Mouse (Mus musculus) neural tube, embryonic 12.5 days (tissue): ENCODE results near the gene Sgcd. TPM values are rescaled to one million over a fixed set of nuclear protein-coding genes. Genes with fewer than 3 reads are reported as not detected.

Experiments
- ATAC-seq: fragments of 200-750 bp; cut with Nextera tagmentation; 2 replicates; pipeline ENCODE4 v1.8.0; 2017; ENCODE audit warnings: low read depth, mild to moderate bottlenecking, moderate TSS enrichment, moderate library complexity; ENCODE audit not compliant: low FRiP score
- H3K27ac ChIP-seq: fragments of 300-500 bp; sonication (generic); 2 replicates; pipeline ENCODE4 v1.5.1; 2016
- H3K27me3 ChIP-seq: fragments of 300-500 bp; sonication (generic); replicated peaks from 2 replicates; pipeline ENCODE4 v1.6.1; 2016; ENCODE audit warnings: mild to moderate bottlenecking
- H3K36me3 ChIP-seq: fragments of 300-500 bp; sonication (generic); 2 replicates; pipeline ENCODE4 v1.6.1; 2016; ENCODE audit warnings: mild to moderate bottlenecking
- H3K4me1 ChIP-seq: fragments of 300-500 bp; sonication (generic); 2 replicates; pipeline ENCODE4 v1.6.1; 2016
- H3K4me2 ChIP-seq: fragments of 300-500 bp; sonication (generic); replicated peaks from 2 replicates; pipeline ENCODE4 v1.6.1; 2016; ENCODE audit warnings: mild to moderate bottlenecking
- H3K4me3 ChIP-seq: fragments of 300-500 bp; sonication (generic); 2 replicates; pipeline ENCODE4 v1.5.1; 2016
- H3K9ac ChIP-seq: fragments of 300-500 bp; sonication (generic); 2 replicates; pipeline ENCODE4 v1.6.1; 2016; ENCODE audit warnings: mild to moderate bottlenecking
- H3K9me3 ChIP-seq: fragments of 300-500 bp; sonication (generic); 2 replicates; pipeline ENCODE4 v1.6.1; 2016; ENCODE audit warnings: mild to moderate bottlenecking
- WGBS: fragments of 180-500 bp; shearing (Covaris S2); methylation state at CpG from one replicate; pipeline ENCODE4 v1.1.7; 2016; 5-methylcytosine and 5-hydroxymethylcytosine counted together
- polyA plus RNA-seq: library from polyadenylated mRNA; unstranded; fragments of >200 nt; fragmentation: Nextera tagmentation; extraction: Ambion mirVana; gene quantifications from 2 replicates; pipeline ENCODE4 v1.2.1, GENCODE M21; 2016

Sgcd gene
- polyA plus RNA-seq, 1 experiment from 2014 or later = 2.6 TPM

DNA sequence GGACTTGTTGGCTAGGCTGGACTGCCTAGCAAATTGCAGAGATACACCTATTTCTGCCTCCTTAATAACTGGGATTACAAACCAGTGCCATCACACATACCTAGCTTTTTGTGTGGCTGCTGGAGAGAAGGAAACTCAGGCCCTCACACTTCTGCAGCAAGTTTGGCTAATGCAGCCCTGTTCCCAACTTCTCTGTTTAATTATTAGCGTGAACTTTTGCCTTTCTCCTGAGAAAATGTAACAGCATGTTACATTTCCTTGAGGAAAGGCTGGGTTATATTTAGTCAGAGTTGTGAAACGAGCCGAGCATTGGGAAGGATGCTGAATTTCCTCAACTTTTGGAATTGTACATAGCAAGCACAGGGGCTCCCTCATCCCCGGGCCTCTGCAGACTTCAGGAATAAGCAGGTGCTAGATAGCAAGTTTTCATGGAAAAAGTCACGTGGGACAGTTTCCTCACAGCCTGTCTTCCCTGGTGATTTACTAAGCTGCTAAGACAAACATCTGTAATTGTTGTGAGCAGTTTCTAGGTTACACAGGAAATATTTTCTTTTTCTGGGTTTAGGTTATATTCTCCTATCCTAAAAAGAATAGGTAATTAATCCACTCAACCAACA, 895.4 kb downstream of the Sgcd start:
- no peak for ATAC-seq
- Histone ChIP-seq H3K27ac (no peak overlapping the region), H3K9ac (no peak overlapping the region), H3K4me2 (no peak overlapping the region), H3K9me3 (no peaks in the 10 kb centered on the region), H3K36me3 (no peaks in the 10 kb centered on the region), H3K4me1 (no peaks in the 10 kb centered on the region), H3K27me3 (no peaks in the 10 kb centered on the region), H3K4me3 (no peak overlapping the region)
- WGBS = 85% methylated on average over 5 of the region's 5 CpGs

DNA sequence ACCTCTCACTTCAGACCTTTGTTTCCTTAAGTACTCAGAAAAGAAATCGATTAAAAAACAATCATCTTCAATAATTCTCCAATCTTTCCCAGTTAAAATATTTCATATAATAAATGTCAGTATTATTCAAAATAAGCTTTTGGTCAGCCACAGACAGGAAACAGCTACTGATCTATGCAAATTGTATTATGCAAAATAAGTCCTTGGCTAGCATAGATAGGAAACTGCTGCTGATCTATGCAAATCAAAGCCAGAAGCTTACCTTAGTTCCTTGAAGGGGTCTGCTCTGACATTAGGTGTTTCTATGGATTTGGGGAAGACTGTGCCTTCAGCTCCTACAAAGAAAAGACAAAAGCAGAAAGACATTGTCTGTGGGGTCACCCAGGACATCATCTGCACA, 906.3 kb downstream of the Sgcd start:
- Histone ChIP-seq H3K9ac (no peak overlapping the region), H3K36me3 (no peaks in the 10 kb centered on the region), H3K27ac (no peak overlapping the region), H3K9me3 (no peaks in the 10 kb centered on the region), H3K4me3 (no peak overlapping the region), H3K27me3 (no peaks in the 10 kb centered on the region), H3K4me2 (no peak overlapping the region), H3K4me1 (no peaks in the 10 kb centered on the region)
- 93% methylated on average over 1 of the region's 1 CpGs for WGBS
- no peak for ATAC-seq

DNA sequence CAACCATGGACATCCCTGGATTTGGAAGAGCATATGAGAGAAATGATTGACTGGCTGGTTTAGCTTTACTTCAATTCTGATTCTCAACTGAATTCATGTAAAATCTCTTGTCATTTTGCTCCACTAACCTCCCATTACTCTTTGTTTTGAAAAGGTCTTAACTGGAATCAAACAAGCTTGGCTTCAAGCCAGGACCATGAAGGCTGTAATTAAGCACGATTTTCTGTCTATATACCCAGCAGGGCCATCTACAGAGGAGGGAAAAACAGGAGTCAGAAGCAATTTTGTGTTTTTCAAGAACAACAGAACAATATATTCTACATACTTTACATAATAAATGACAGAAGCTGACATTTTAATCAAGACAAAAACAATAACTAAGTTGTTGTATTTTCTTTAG, 915.2 kb downstream of the Sgcd start:
- Histone ChIP-seq H3K36me3 (no peaks in the 10 kb centered on the region), H3K27ac (no peak overlapping the region), H3K4me1 (no peaks in the 10 kb centered on the region), H3K4me2 (no peak overlapping the region), H3K4me3 (no peak overlapping the region), H3K9me3 (no peaks in the 10 kb centered on the region), H3K9ac (no peak overlapping the region), H3K27me3 (no peaks in the 10 kb centered on the region)
- WGBS = 72% methylated on average over 1 of the region's 1 CpGs
- no peak for ATAC-seq

DNA sequence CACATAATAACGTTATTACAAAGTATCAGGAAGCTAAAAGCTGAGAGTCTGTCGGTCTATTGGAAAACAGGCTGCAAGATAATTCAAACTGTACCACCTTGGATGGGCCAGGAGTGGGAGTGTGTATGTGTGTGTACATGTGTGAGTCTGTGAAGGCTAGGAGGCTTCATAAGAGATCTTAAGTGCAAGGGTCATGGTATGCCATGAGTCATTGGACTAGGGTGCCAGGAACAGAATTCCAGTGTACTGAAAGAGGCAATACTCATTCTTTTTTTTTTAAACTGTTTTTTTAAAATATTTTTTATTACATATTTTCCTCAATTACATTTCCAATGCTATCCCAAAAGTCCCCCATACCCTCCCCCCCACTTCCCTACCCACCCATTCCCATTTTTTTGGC, 917.6 kb downstream of the Sgcd start:
- no peaks in the 10 kb centered on the region for H3K9me3 ChIP-seq
- no peak overlapping the region for H3K9ac ChIP-seq
- H3K27ac ChIP-seq = no peak overlapping the region
- H3K36me3 ChIP-seq = no peaks in the 10 kb centered on the region
- no peaks in the 10 kb centered on the region for H3K27me3 ChIP-seq
- H3K4me1 ChIP-seq = no peaks in the 10 kb centered on the region
- no peak overlapping the region for H3K4me2 ChIP-seq
- no peak for ATAC-seq
- 97% methylated on average over 2 of the region's 2 CpGs for WGBS
- no peak overlapping the region for H3K4me3 ChIP-seq

DNA sequence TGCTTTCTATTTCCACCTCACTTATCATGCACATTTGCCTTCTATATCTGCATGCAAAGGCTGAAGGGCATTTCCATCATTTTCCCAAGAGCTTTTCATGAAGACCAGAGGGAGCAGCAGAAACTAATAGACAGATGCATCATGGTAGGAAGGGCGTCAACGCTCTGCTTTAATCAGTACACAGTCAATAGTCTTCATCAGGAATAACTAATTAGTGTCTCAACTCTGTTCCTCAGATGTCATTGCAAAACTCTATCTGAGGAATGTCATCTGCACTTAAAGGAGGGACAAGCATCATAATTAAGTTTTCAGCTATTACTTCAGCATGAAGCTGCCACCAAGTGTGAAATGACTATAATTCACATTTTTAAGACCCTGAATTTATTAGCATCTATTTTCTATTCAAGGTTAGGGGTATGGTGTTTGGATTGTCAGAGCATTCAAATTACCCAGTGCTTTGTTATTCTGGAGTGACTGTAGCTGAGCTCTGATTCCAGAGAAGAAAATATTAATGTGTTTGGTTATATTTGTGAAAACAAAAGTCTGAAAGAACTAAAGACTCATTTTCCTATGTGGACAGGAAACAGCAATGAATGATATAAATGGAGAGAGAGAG, 918.9 kb downstream of the Sgcd start:
- 89% methylated on average over 2 of the region's 2 CpGs for WGBS
- no peak overlapping the region for H3K27ac ChIP-seq

DNA sequence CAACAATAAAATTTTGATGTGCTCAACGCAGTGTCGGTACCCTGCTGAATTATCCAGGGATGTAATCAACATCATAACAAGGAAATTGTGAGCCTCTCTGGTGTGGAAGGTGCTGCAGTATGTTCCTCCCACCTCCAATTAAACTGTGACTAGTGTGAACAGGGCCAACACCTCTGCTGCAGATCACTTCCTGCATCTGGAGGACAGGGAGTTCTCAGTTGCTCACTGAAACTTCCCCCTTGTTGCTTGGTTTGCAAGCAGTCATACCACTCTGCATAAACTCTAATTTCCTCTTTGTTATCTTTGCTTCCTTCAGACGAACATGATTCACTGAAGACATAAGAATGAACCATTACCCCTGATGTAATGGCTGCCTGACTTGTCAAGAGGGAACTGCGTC, 925.1 kb downstream of the Sgcd start:
- no peaks in the 10 kb centered on the region for H3K4me1 ChIP-seq
- no peaks in the 10 kb centered on the region for H3K27me3 ChIP-seq
- ATAC-seq = no peak
- no peaks in the 10 kb centered on the region for H3K9me3 ChIP-seq
- no peak overlapping the region for H3K4me3 ChIP-seq
- no peak overlapping the region for H3K9ac ChIP-seq
- no peak overlapping the region for H3K4me2 ChIP-seq
- no peaks in the 10 kb centered on the region for H3K36me3 ChIP-seq
- no peak overlapping the region for H3K27ac ChIP-seq
- 82% methylated on average over 4 of the region's 4 CpGs for WGBS

More for the DNA sequence above, 918.9 kb downstream of the Sgcd start:
- Histone ChIP-seq H3K4me2 (no peak overlapping the region), H3K9ac (no peak overlapping the region), H3K27me3 (no peaks in the 10 kb centered on the region), H3K4me1 (no peaks in the 10 kb centered on the region), H3K4me3 (no peak overlapping the region), H3K36me3 (no peaks in the 10 kb centered on the region), H3K9me3 (no peaks in the 10 kb centered on the region)
- no peak for ATAC-seq

DNA sequence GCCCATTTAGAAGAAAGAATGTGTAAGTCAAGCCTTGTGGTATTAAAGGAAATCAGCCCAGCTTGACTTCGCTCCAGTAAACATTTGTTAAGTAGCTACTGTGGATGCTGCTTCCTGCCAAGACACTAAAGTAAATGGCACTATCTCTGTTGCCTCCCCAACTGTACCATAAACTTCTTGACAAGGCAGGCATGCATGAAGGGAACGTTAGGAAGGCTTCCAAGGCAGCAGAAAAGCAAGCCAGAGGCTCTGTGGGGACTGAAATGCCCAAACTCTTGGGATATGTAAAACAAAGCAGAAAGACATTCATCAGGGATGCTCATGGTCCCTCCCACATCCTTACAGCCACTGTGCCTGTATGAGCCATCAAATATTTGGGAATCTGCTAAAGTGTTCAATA, 938.4 kb downstream of the Sgcd start:
- Histone ChIP-seq H3K27ac (no peak overlapping the region), H3K4me2 (no peak overlapping the region), H3K4me1 (no peaks in the 10 kb centered on the region), H3K27me3 (no peaks in the 10 kb centered on the region), H3K9ac (no peak overlapping the region), H3K4me3 (no peak overlapping the region), H3K36me3 (no peaks in the 10 kb centered on the region), H3K9me3 (no peaks in the 10 kb centered on the region)
- no peak for ATAC-seq
- WGBS = 62% methylated on average over 2 of the region's 2 CpGs

DNA sequence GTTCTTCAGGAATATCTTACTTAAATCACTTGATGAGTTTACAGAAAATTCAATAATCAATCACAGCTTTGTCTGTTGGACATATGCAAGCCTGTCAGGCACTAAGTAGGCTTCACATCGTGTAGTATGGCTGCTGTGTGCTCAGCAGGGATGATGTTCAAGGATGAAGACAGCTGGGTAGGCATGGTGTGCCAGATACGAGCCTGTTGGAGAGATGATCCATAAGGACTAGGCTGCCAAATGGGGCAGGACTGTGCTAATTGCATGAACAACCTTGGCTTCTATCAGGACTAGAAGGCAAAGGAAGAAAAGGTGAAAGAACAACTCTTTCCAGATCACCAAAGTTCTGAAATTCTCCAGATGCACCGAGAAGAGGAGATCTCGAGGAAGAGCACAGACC, 939.0 kb downstream of the Sgcd start:
- H3K4me2 ChIP-seq = no peak overlapping the region
- no peaks in the 10 kb centered on the region for H3K27me3 ChIP-seq
- H3K27ac ChIP-seq = no peak overlapping the region
- H3K9me3 ChIP-seq = no peaks in the 10 kb centered on the region
- no peak overlapping the region for H3K9ac ChIP-seq
- no peaks in the 10 kb centered on the region for H3K36me3 ChIP-seq
- 82% methylated on average over 4 of the region's 4 CpGs for WGBS
- H3K4me1 ChIP-seq = no peaks in the 10 kb centered on the region
- H3K4me3 ChIP-seq = no peak overlapping the region
- no peak for ATAC-seq

DNA sequence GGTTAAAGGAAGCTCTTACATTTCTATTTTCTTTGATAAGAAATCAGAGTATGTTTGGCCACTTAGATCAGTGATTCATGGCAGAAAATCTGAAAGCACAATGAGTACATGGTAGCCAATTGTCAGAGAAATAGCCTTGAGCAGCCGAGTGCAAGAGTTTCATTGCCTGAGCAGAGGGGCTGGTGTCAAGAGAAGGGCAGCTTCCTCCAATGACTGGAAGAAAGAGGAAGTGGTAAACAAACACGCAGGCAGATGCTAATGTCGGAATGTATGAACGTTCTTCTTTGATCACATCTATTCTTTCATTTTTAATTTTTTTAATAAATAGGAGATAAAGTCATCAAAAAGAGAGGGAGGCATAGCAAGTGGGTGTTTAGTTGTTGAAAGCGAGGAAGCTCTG, 956.5 kb downstream of the Sgcd start:
- Histone ChIP-seq H3K4me1 (no peaks in the 10 kb centered on the region), H3K36me3 (no peaks in the 10 kb centered on the region), H3K27me3 (no peaks in the 10 kb centered on the region), H3K4me2 (no peak overlapping the region), H3K9me3 (no peaks in the 10 kb centered on the region), H3K27ac (no peak overlapping the region), H3K4me3 (no peak overlapping the region), H3K9ac (no peak overlapping the region)
- no peak for ATAC-seq
- 82% methylated on average over 5 of the region's 5 CpGs for WGBS

DNA sequence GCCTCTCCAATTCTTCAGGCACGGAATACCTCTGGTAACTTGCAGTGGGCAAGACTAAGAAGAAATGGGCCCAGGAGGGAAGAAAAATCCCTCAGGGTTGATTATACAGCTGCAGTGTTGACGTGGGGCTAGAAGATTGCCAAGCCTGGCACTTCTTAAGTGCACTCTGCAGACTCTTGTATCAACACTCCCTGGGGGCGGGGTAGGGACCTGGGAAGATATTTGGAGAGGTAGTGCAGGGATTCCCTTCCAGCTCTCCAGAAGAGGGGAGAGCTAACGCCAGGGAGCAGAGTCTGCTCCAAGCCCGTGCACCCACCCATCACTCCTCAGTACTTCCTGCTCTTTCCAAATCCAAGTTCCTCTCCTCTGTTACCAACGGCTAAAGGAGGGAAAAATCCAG, 967.9 kb downstream of the Sgcd start:
- no peak overlapping the region for H3K4me3 ChIP-seq
- no peak overlapping the region for H3K27ac ChIP-seq
- no peak overlapping the region for H3K9ac ChIP-seq
- H3K9me3 ChIP-seq = no peaks in the 10 kb centered on the region
- H3K36me3 ChIP-seq = no peaks in the 10 kb centered on the region
- H3K27me3 ChIP-seq = no peaks in the 10 kb centered on the region
- H3K4me1 ChIP-seq = no peaks in the 10 kb centered on the region
- H3K4me2 ChIP-seq = no peak overlapping the region
- no peak for ATAC-seq
- whole genome bisulfite sequencing = 64% methylated on average over 6 of the region's 6 CpGs

DNA sequence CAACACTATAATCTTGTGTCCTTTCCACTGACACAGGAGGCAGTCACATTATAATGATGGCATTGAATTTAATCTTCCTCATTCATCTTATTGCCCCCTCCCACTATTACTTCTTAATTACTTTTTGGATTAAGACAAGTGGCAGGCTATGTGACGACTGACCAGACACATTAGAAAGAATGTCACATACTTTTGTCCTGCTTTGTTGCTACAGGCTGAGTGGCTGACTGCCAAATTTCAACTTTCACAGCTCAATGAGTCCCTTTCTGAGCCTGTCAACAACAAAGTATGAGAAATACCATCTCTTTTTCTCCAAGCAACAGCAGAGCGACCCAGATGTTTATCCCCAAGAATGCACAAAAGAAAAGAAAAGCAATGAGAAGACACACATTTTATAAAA, 970.6 kb downstream of the Sgcd start:
- Histone ChIP-seq H3K4me2 (no peak overlapping the region), H3K27ac (no peak overlapping the region), H3K4me3 (no peak overlapping the region), H3K27me3 (no peaks in the 10 kb centered on the region), H3K36me3 (no peaks in the 10 kb centered on the region), H3K4me1 (no peaks in the 10 kb centered on the region), H3K9ac (no peak overlapping the region), H3K9me3 (no peaks in the 10 kb centered on the region)
- ATAC-seq = no peak
- WGBS = 49% methylated on average over 2 of the region's 2 CpGs

DNA sequence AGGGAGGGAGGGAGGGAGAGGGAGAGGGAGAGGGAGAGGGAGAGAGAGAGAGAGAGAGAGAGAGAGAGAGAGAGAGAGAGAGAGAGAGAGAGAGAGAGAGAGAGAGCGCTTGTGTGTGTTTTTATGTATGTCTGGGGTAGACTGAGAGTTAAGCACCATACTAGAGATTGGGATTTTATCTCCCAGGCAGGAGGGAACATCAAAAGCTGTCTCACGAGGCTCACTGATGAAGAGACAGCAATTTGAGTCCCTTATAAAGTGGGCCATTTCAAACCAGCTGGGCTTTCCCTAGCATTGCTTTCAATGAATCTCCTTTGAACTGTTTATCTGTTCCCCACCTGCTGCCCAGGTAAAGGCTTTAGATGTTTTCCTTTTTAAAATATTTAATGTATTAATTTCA, 973.1 kb downstream of the Sgcd start:
- no peak overlapping the region for H3K4me2 ChIP-seq
- H3K36me3 ChIP-seq = no peaks in the 10 kb centered on the region
- no peak overlapping the region for H3K4me3 ChIP-seq
- H3K9me3 ChIP-seq = no peaks in the 10 kb centered on the region
- no peak overlapping the region for H3K27ac ChIP-seq
- H3K9ac ChIP-seq = no peak overlapping the region
- 55% methylated on average over 2 of the region's 2 CpGs for WGBS
- H3K27me3 ChIP-seq = no peaks in the 10 kb centered on the region
- ATAC-seq = no peak
- no peaks in the 10 kb centered on the region for H3K4me1 ChIP-seq

DNA sequence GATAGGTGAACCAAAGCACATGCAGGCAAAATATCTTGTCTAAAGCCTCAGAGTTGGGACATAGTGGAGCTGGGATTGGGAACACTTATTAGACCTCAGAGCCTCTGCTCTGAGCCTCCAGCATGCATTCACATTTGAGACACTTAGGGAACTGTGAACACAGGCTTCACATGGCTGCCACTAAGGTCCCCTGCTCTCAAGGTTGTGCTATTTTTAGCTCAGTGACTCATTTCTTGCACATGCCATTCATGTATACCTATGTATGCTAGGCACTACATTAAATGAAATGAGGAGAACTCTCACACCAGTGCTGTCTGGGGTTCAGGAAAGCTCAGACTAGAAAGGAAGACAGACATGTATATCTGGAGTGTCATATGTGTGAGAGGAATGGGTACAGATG, 974.5 kb downstream of the Sgcd start:
- Histone ChIP-seq H3K27ac (no peak overlapping the region), H3K4me2 (no peak overlapping the region), H3K36me3 (no peaks in the 10 kb centered on the region), H3K9me3 (no peaks in the 10 kb centered on the region), H3K27me3 (no peaks in the 10 kb centered on the region), H3K4me1 (no peaks in the 10 kb centered on the region), H3K9ac (no peak overlapping the region), H3K4me3 (no peak overlapping the region)
- ATAC-seq = no peak
